Mouse (Mus musculus): ENCODE measurements at regions not wholly inside any gene's neighbourhood (a gene's known extent, or its start where the extent isn't known, plus 50 kb on each side); places are given as distances from the start of the nearest gene placed in this dataset.
A peak's percentile ranks its signal among the peaks of the same experiment; 100 is the strongest.

DNA sequence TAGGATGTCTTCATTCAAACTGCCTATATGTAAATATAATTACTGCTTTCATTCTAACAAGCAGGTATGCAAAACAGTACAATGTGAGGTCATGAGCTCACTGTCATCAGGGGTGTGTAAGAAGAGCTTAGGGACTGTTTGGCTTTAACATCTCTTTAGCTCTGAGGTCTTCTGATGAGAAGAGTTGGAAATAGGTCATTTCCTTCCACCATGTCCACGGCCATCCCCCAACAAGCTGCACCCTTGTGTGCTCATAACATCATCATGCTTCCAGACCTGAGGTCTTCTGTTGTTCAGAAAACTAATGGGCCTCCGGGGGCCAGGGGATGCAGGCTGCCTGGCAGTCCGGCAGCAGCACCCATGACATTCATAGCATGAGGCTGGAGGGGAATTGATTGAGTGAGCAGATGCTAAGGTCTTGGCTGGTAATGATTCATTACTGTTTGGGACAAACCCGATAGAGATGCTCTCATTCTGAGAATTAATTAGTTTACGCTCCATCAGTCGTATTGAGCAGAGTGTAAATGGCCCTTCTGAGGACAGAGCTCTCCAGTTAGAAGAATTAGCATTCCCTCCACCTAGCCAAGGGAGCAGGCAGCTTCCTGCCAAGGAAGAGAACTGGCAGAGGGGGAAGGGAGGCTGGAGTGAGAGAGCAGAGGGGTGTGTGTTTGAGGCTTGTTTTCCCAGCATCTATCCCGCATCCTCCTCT, 64.0 kb downstream of the Rps24 start:
- no peak for DNase-seq (ENCODE audit: low read depth, low spot score)

DNA sequence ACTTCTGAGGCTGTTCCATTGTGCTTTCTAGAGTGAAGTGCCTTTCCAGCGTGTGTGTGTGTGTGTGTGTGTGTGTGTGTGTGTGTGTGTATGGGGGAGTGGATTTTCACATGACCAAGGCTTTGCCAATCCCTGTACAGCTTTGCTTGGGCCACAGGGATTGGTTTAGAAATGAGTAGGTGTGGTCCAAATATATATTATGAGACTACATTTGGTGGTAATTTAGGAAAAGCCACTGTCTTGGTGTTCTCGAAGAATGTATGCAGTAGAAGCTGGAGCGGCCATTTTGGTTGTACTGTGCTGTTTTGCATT, 64.5 kb downstream of the Rps24 start:
- DNase-seq (ENCODE audit: low read depth, low spot score), result no peak

DNA sequence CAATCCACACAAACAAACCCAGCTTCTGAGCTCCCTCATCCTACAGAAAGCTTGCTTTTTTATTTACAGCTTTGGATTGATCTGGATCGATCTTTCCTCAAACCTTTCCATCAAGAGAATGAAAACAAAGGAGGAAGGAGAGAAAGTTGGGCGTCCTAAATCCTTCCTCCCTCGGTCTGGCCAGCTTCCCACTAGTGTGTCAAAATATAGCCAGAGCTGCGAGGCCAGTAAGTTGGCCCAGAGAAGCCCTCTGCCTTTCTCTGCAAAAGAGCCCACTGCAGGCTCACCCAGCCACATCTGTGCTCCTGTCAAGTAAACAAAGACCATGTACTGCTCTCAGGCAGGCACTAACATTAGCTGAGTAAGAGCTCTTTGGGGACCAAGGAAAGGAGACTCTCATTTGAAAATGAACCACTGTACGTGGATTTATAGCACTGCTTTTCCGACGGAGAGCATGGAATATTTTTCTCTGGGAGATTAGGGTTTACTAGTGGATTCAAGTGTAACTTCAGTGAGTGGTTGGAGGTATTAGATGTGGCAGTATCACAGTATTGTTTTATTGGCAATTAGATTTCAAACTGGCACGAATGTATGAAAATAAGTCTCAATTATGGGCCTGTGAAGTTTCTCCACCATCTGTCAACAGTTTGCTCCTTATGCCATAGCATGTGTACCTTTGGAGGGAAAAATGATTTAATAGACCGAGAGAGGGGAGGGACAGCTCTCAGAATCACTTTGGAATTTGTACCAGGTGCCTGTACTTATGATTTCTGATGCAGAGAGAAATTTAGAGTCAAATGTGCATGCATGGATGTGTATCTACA, 78.1 kb downstream of the Rps24 start:
- DNase-seq (ENCODE audit: low read depth, low spot score), result no peak

DNA sequence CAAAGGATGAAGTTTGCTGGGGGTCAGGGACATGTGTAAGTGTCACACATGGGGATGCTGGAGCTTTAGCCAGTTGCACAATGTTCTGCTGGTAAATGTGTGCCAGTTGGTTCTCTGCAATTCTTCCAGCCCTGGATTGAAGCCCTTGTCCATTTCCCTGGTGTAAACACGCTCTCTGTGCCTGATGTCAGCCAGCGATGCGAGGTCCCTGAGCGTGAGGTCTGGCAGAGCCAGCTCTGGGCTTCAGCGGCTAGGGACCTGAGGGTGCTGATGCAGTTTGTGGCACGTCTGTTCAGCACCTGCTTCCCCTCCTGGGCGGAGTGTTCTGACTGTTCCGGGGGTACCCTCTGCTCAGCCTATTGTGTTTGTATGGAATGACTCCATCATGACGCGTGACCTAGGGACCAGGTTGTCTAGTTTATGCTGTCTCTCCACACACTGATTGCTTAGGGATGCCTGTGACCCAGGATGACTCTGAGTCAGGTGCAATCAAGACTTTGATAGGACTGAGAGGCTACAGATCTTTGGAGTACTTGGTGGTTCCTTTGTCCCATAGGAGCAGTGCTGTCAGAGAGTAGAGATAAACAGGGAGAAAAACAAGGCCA, 78.9 kb downstream of the Rps24 start:
- DNase-seq (ENCODE audit: low read depth, low spot score), result no peak

DNA sequence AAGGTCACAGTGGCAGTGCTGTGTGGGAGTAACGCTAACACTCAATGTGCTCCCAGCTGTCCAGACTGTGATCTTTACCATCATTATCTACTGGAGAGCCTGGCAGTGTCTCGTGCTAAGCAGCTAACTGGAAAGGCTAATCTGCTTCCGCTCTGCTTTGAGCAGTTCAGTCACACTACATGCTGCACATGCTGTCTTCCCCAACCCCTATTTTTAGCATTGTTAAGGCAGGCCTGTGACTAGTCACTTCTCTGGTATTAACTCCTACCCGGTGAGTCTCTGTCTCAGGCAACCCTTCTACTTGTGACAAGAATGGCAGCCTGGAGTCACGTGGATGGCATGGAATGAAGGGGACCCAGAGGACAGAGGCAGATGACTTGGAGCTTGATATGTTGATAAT, 88.2 kb downstream of the Rps24 start:
- no peak for DNase-seq (ENCODE audit: low read depth, low spot score)

GRCm38 (mm10) chr14:24578535-24579111, 91.7 kb downstream of the Rps24 start:
- no peak for DNase-seq (ENCODE audit: low read depth, low spot score)

- DNase-seq (ENCODE audit: low read depth, low spot score), result peak; percentile 39
These were observed 92.3 kb downstream of the Rps24 start for GRCm38 (mm10) chr14:24579153-24579795.

- DNase-seq (ENCODE audit: low read depth, low spot score), result no peak
These were observed 99.4 kb downstream of the Rps24 start for GRCm38 (mm10) chr14:24586133-24586908.

DNA sequence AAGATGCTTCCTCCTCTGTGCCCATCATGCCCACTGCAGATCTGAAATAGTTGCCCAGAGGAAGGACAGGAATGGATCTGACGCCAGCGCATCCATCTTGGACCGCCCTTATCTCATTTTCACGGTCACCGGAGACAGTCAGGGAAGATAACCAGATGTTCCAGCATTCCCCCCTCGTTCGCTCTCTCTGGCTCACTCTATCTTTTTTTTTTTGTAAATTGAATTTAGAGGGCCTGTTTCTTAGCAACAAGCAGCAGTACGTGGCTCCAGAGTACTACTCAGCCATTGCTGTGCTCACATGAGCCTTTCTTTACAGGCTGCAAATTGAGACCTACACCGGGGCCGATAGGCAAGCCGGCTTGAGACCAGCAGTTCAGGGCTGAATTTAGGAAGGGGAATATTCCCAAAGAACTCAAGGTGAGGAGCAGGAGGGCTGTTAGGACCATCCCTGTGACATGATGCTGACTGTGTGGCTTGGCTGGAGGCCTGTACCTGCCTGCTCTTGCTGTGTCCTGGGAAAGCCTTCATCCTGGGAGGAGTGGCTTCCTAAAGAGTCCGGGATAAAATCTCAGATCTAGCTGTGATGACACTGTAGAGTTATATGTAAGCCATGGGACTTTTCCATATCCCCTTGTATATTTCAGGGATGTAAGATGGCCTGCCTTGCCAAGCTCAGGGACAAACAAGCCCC, 100.2 kb downstream of the Rps24 start:
- DNase-seq (ENCODE audit: low read depth, low spot score), result no peak

DNA sequence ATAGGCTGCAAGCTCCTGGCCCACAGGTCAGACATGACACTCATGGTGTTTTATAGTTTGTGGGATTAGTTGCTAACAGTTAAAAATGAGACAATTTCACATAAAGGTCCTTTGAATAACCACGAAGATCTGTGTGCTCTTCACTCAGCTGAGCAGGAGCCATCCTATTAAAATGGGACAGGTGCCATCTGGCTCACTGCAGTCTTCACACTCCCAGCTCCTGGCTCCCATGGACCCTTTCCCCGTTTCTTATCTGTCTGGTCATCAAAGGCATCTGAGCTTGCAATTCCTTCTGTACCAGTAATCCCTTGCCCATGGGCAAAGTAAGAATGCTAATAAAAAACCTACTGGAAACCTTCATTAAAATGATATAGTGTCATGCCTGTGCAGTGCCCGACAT, 101.1 kb downstream of the Rps24 start:
- no peak for DNase-seq (ENCODE audit: low read depth, low spot score)

DNA sequence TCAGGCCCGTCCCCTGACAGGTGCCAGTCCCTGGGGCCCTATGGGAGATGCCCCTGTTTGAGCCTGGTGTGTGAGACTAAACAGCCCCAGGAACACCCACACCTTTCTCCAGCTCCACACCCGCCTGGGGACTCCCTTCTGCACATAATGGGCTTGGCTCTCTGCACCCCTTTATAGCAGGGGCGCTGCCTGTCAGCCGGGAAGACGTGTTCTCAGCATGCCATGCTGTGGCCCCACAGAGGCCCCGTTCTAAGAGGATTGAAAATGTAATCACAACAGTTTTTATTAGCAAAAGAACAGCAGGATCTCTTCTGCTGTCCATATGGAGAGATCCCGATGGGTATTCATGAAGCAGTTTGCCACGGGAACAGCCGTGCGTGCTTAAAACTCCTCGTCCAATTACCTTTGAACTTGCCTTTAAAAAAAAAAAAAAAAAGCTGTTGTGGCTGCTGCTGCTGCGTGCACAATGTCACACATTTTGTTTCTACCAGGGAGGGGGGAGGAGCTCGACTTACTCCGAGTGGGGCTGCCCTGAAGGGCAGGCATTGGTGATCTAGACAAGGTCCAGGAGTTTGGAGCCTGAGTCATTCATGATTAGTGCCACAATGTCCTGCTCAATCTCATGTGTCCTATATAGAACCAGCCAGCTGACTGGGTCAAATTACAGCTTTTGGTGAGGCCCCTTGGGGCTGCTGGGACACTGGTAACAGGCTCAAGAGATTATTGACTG, 119.7 kb downstream of the Rps24 start:
- DNase-seq (ENCODE audit: low read depth, low spot score), result no peak

DNA sequence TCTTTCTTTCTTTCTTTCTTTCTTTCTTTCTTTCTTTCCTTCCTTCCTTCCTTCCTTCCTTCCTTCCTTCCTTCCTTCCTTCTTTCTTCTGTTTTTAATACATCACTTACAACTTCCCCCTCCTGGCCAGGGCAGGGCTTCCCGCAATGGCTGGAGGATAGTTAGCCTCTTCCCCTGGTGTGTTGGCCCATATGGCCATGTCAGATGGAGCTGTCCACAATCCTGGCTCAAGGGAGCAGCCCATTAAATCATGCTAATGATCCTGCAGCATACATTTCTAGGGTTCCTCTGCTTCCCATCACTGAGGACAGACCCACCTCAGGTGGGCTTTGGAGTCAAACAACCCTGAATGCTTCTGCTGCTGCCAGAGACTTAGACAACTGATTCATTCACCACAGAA, 121.4 kb downstream of the Rps24 start:
- DNase-seq (ENCODE audit: low read depth, low spot score), result no peak

GRCm38 (mm10) chr14:24612254-24612995, 125.5 kb downstream of the Rps24 start:
- no peak for DNase-seq (ENCODE audit: low read depth, low spot score)

DNA sequence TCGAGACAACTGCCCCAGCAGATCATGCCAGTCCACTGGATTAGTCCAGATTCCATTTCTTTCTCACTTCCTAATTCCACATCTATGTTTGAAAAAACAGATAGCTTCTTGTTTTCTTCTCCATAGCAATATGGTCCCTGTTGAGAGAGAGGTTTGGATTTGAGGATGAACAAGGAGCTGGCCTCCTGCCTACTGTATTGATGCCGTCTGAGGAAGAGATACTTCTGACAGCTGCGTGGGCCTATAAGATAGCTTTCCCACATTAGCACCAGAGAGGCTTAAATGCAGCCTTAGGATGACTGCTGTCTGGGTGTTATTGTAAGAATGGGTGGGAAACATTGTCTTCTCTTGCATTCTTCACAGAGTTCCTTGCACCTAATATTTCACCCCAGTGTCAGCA, 128.9 kb downstream of the Rps24 start:
- no peak for DNase-seq (ENCODE audit: low read depth, low spot score)

DNA sequence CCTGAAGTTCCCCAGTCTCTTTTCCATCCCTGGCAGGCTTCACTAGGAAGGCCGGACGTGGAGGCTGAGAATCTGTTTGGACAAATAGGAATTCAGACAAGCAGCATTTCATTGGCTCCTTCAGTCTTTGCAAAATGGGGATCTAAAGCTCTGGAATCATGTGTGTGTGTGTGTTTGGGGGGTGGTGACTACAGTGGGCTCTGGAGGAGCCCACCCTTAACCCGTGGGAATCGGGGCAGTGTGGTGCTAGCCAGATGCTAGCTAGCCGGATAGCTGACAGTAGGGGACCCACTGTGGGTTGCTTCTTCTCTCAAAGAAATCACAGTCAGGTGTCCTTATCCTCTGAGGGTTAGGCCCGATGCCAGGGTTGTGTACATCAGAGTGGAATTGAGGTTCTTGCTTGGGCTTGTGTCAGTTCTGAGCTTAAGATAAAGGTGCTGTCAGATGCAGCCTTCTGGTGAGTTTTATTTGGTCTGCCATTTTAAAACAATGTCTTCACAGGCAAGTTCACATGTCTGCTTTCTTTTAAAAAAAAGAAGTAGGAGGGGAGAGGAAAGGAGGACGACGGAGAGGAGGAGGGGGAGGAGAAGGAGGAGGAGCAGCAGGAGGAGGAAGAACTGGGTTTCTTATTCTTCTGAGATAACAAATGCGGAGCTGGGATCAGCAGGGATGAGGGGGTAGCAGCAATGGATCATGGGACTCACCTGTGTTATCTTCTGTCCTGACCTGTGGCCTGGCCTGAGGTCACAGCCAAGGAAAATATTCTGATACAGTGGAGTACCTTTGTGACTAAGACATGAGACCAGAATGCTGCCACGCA, 129.6 kb downstream of the Rps24 start:
- no peak for DNase-seq (ENCODE audit: low read depth, low spot score)

DNA sequence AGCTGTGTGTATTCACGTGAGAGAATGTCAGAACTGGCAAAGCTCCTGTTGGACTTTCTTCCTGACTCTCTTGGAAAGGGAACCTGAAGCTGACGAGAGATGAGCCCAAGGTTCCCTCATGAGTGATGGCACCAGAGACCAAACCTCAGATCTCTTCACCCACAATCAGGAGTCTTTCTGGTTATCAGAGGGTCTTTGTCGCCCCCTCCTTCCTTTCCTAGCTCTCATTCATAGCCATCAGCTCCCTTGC, 130.1 kb downstream of the Rps24 start:
- no peak for DNase-seq (ENCODE audit: low read depth, low spot score)

GRCm38 (mm10) chr14:24617393-24617861, 130.5 kb downstream of the Rps24 start:
- DNase-seq (ENCODE audit: low read depth, low spot score), result no peak

GRCm38 (mm10) chr14:24618226-24619038, 131.5 kb downstream of the Rps24 start:
- DNase-seq (ENCODE audit: low read depth, low spot score), result no peak

Measured in WW6 (cell line).